Mouse (Mus musculus) stomach, embryonic 16.5 days (tissue): ENCODE data around the gene Clic4. TPM values are rescaled to one million over a fixed set of nuclear protein-coding genes. Genes with fewer than 3 reads are reported as not detected.
A peak's percentile ranks its signal among the peaks of the same experiment; 100 is the strongest.

Experiments used
- ATAC-seq: fragments of 200-750 bp; cut with Nextera tagmentation; 2 replicates; pipeline ENCODE4 v1.8.0; 2017; ENCODE audit warnings: moderate number of reproducible peaks, moderate TSS enrichment; ENCODE audit not compliant: insufficient read depth, low FRiP score
- H3K27ac ChIP-seq: fragments of 300-500 bp; sonication (generic); 2 replicates; pipeline ENCODE4 v1.5.1; 2014; ENCODE audit warnings: low read length
- H3K27me3 ChIP-seq: fragments of 300-500 bp; sonication (generic); 2 replicates; pipeline ENCODE4 v1.6.1; 2014; ENCODE audit warnings: low read length, control low read depth, mixed read lengths; ENCODE audit not compliant: control insufficient read depth, insufficient read depth
- H3K36me3 ChIP-seq: fragments of 300-500 bp; sonication (generic); 2 replicates; pipeline ENCODE4 v1.6.1; 2014; ENCODE audit warnings: low read length; ENCODE audit not compliant: control insufficient read depth, insufficient read depth
- H3K4me1 ChIP-seq: fragments of 300-500 bp; sonication (generic); 2 replicates; pipeline ENCODE4 v1.6.1; 2014; ENCODE audit warnings: low read length, control low read depth, mixed read lengths; ENCODE audit not compliant: control insufficient read depth, insufficient read depth
- H3K4me2 ChIP-seq: fragments of 300-500 bp; sonication (generic); 2 replicates; pipeline ENCODE4 v1.6.1; 2014; ENCODE audit warnings: low read depth, low read length, mixed read lengths
- H3K4me3 ChIP-seq: fragments of 300-500 bp; sonication (generic); replicated peaks from 2 replicates; pipeline ENCODE4 v1.5.1; 2014; ENCODE audit warnings: mild to moderate bottlenecking, low read length
- H3K9ac ChIP-seq: fragments of 300-500 bp; sonication (generic); 2 replicates; pipeline ENCODE4 v1.6.1; 2014; ENCODE audit warnings: low read length
- H3K9me3 ChIP-seq: fragments of 300-500 bp; sonication (generic); replicated peaks from 2 replicates; pipeline ENCODE4 v1.6.1; 2016; ENCODE audit warnings: low read length, control low read depth; ENCODE audit not compliant: control insufficient read depth
- WGBS: fragments of 180-500 bp; shearing (Covaris S2); extraction: QIAGEN DNeasy Blood & Tissue Kit; methylation state at CpG from one replicate; pipeline ENCODE4 v1.1.7; 2014; 5-methylcytosine and 5-hydroxymethylcytosine counted together
- polyA plus RNA-seq: library from polyadenylated mRNA; unstranded; fragments of >200 nt; fragmentation: Nextera tagmentation; extraction: Ambion mirVana; gene quantifications from 2 replicates; pipeline ENCODE4 v1.2.1, GENCODE M21; 2015

The Clic4 gene
- polyA plus RNA-seq, 1 experiment from 2014 or later: 141 TPM

GRCm38 (mm10) chr4:135167816-135168527 lies 104.6 kb downstream of the Clic4 start:
- no peak for ATAC-seq
- H3K27me3 ChIP-seq: 0 out of 2 replicates have a peak, but pooled peaks cover 2% of the 10 kb centered on the region

GRCm38 (mm10) chr4:135166413-135167225 lies 106.0 kb downstream of the Clic4 start:
- Histone ChIP-seq H3K27ac (no peak overlapping the region), H3K27me3 (0 out of 2 replicates have a peak, but pooled peaks cover 2% of the 10 kb centered on the region), H3K4me1 (peaks cover 10% of the 10 kb centered on the region), H3K4me3 (no peak overlapping the region), H3K4me2 (no peak overlapping the region), H3K9ac (no peak overlapping the region; the same call in 1 of the 2 replicates), H3K36me3 (no peaks in the 10 kb centered on the region), H3K9me3 (no peaks in the 10 kb centered on the region)
- peak; percentile 17; the same call in 1 of the 2 replicates for ATAC-seq
- WGBS: 10% methylated on average over 23 of the region's 23 CpGs

More at GRCm38 (mm10) chr4:135167816-135168527, 104.6 kb downstream of the Clic4 start:
- no peak overlapping the region for H3K9ac ChIP-seq
- H3K27ac ChIP-seq: no peak overlapping the region
- H3K9me3 ChIP-seq: no peaks in the 10 kb centered on the region
- H3K36me3 ChIP-seq: no peaks in the 10 kb centered on the region
- H3K4me2 ChIP-seq: no peak overlapping the region
- H3K4me1 ChIP-seq: peaks cover 10% of the 10 kb centered on the region
- no peak overlapping the region for H3K4me3 ChIP-seq
- 59% methylated on average over 7 of the region's 7 CpGs for WGBS

- H3K27ac ChIP-seq: no peak overlapping the region
Measured at GRCm38 (mm10) chr4:135165761-135166160, 106.9 kb downstream of the Clic4 start.

More at GRCm38 (mm10) chr4:135165761-135166160, 106.9 kb downstream of the Clic4 start:
- Histone ChIP-seq H3K4me1 (peaks cover 10% of the 10 kb centered on the region), H3K4me3 (no peak overlapping the region), H3K9me3 (no peaks in the 10 kb centered on the region), H3K9ac (no peak overlapping the region), H3K27me3 (0 out of 2 replicates have a peak, but pooled peaks cover 2% of the 10 kb centered on the region), H3K4me2 (no peak overlapping the region), H3K36me3 (no peaks in the 10 kb centered on the region)
- ATAC-seq: no peak
- 66% methylated on average over 6 of the region's 6 CpGs for WGBS

Other genes starting within 250 kb of the Clic4 start
- 0.24 and 0.54 TPM in 2 replicates for gene Runx3, start 152.2 kb downstream of the Clic4 start, polyA plus RNA-seq
- gene Srrm1, start 80.5 kb upstream of the Clic4 start, polyA plus RNA-seq: 176 and 188 TPM in 2 replicates
- gene Ncmap, start 125.4 kb upstream of the Clic4 start, polyA plus RNA-seq: 27.4 and 36.0 TPM in 2 replicates
- gene Rcan3, start 161.0 kb upstream of the Clic4 start, polyA plus RNA-seq: 15.0 and 18.0 TPM in 2 replicates
- 0.17 and 0.29 TPM in 2 replicates for gene Stpg1, start 222.0 kb upstream of the Clic4 start, polyA plus RNA-seq
- 4.7 and 4.8 TPM in 2 replicates for gene Nipal3, start 222.2 kb upstream of the Clic4 start, polyA plus RNA-seq